Mouse (Mus musculus) cortical plate, adult 2 months (tissue): ENCODE results near the gene Cdc42. TPM values are rescaled to one million over a fixed set of nuclear protein-coding genes. Genes with fewer than 3 reads are reported as not detected.

ENCODE experiments used
- H3K27ac ChIP-seq: fragments of 200-500 bp; 2 replicates; pipeline ENCODE4 v1.5.1; 2012; ENCODE audit warnings: low read length, control low read depth, inconsistent platforms; ENCODE audit not compliant: insufficient read depth
- H3K4me1 ChIP-seq: fragments of 200-500 bp; 2 replicates; pipeline ENCODE4 v1.6.1; 2011; ENCODE audit warnings: low read length; ENCODE audit not compliant: control insufficient read depth, insufficient read depth
- H3K4me3 ChIP-seq: fragments of 200-500 bp; 2 replicates; pipeline ENCODE4 v1.5.1; 2011; ENCODE audit warnings: mild to moderate bottlenecking, low read length, control low read depth; ENCODE audit not compliant: insufficient read depth
- CTCF ChIP-seq: fragments of 200-500 bp; IDR thresholded peaks from 2 replicates; pipeline ENCODE4 v1.5.1; 2011; ENCODE audit warnings: mild to moderate bottlenecking, control low read depth, low read length; ENCODE audit not compliant: insufficient read depth; ENCODE audit errors: extremely low read depth
- POLR2A ChIP-seq: fragments of 200-500 bp; IDR thresholded peaks from 2 replicates; pipeline ENCODE4 v1.6.1; 2011; ENCODE audit warnings: mild to moderate bottlenecking, low read length, control low read depth; ENCODE audit not compliant: insufficient read depth; ENCODE audit errors: extremely low read depth
- polyA plus RNA-seq: library from polyadenylated mRNA; depleted of rRNA; stranded (reverse); fragments of >200 nt; gene quantifications from 2 replicates; pipeline ENCODE4 v1.2.3, GENCODE M21; 2012

The Cdc42 gene
- polyA plus RNA-seq, 1 experiment = 397 TPM

GRCm38 (mm10) chr4:137387482-137388058 is 30.1 kb upstream of the Cdc42 start:
- Histone ChIP-seq H3K27ac (peak overlapping the region; percentile 81), H3K4me3 (peak overlapping the region; percentile 83), H3K4me1 (peaks cover 2% of the 10 kb centered on the region; the same call in 1 of the 2 replicates)
- TF ChIP-seq CTCF (no peak), POLR2A (no peak)

- H3K4me1 ChIP-seq = no peaks in the 10 kb centered on the region
- H3K4me3 ChIP-seq = no peak overlapping the region
- TF ChIP-seq POLR2A = no peak
- TF ChIP-seq CTCF = no peak
- H3K27ac ChIP-seq = no peak overlapping the region
Measured at GRCm38 (mm10) chr4:137380702-137381605, 23.4 kb upstream of the Cdc42 start.

- H3K27ac ChIP-seq = no peak overlapping the region
- H3K4me3 ChIP-seq = no peak overlapping the region
- TF ChIP-seq CTCF (no peak), POLR2A (no peak)
- no peaks in the 10 kb centered on the region for H3K4me1 ChIP-seq
Measured at GRCm38 (mm10) chr4:137379713-137380255, 22.3 kb upstream of the Cdc42 start.

GRCm38 (mm10) chr4:137379085-137379484 is 21.6 kb upstream of the Cdc42 start:
- Histone ChIP-seq H3K4me1 (no peaks in the 10 kb centered on the region), H3K27ac (no peak overlapping the region), H3K4me3 (no peak overlapping the region)
- TF ChIP-seq POLR2A (no peak), CTCF (no peak)

GRCm38 (mm10) chr4:137377526-137378304 is 20.2 kb upstream of the Cdc42 start:
- Histone ChIP-seq H3K4me3 (no peak overlapping the region), H3K4me1 (no peaks in the 10 kb centered on the region), H3K27ac (no peak overlapping the region)
- TF ChIP-seq POLR2A (no peak), CTCF (no peak)

- no peak overlapping the region for H3K27ac ChIP-seq
- H3K4me1 ChIP-seq = no peaks in the 10 kb centered on the region
- no peak for TF ChIP-seq CTCF
- TF ChIP-seq POLR2A = no peak
- H3K4me3 ChIP-seq = no peak overlapping the region
Measured at GRCm38 (mm10) chr4:137376778-137377177, 19.3 kb upstream of the Cdc42 start.

- 0 out of 2 replicates have a peak, but pooled peaks cover under 1% of the 10 kb centered on the region for H3K4me1 ChIP-seq
- no peak overlapping the region for H3K27ac ChIP-seq
- TF ChIP-seq POLR2A = no peak
- TF ChIP-seq CTCF = no peak
- no peak overlapping the region for H3K4me3 ChIP-seq
Measured at GRCm38 (mm10) chr4:137375314-137376278, 18.1 kb upstream of the Cdc42 start.

GRCm38 (mm10) chr4:137373711-137374110 is 16.2 kb upstream of the Cdc42 start:
- TF ChIP-seq POLR2A (no peak), CTCF (no peak)
- Histone ChIP-seq H3K4me3 (no peak overlapping the region), H3K27ac (no peak overlapping the region), H3K4me1 (peaks cover 3% of the 10 kb centered on the region; the same call in 1 of the 2 replicates)
